Mouse (Mus musculus) T-cell, adult 66 days (primary cell): ENCODE data around the gene Fate1. TPM values are rescaled to one million over a fixed set of nuclear protein-coding genes. Genes with fewer than 3 reads are reported as not detected.

Experiments used
- total RNA-seq, 2 experiments: library from RNA; stranded (reverse); gene quantifications; 3 replicates in 1 of 2; 4 replicates in 1 of 2; pipeline ENCODE4 v1.2.4; 2023

Gene Fate1
- not detected for total RNA-seq

GRCm38 (mm10) chrX:71972686-71973085, at the start of gene Fate1:
TSS of gene Fate1 (plus strand) at chrX:71972986.

GRCm38 (mm10) chrX:71962073-71963051, 10.4 kb upstream of the Fate1 start, which contains the start of gene Prrg3:
TSS of gene Prrg3 (plus strand) at chrX:71962624.

GRCm38 (mm10) chrX:71991549-71991948, 18.8 kb downstream of the Fate1 start, which contains the start of gene Cnga2:
TSS of gene Cnga2 (plus strand) at chrX:71991849.

Other genes starting within 250 kb of the Fate1 start
- gene Vma21, start 157.1 kb upstream of the Fate1 start, total RNA-seq, result 10 to 100 TPM; 16.6 to 16.9 TPM
- gene Gm1141, start 52.0 kb upstream of the Fate1 start, total RNA-seq, result under 1 TPM in 1 of 2 experiments, not detected in 1; 0.41 TPM
- not detected for gene Prrg3, start 10.4 kb upstream of the Fate1 start, total RNA-seq
- not detected for gene Cnga2, start 18.9 kb downstream of the Fate1 start, total RNA-seq
- gene Magea4, start 249.0 kb downstream of the Fate1 start, total RNA-seq, result not detected